Mouse (Mus musculus) neural tube, embryonic 13.5 days (tissue): ENCODE measurements around the gene Aplnr. TPM values are rescaled to one million over a fixed set of nuclear protein-coding genes. Genes with fewer than 3 reads are reported as not detected.

ENCODE experiments used
- ATAC-seq: fragments of 200-750 bp; cut with Nextera tagmentation; 2 replicates; pipeline ENCODE4 v1.8.0; 2017; ENCODE audit warnings: low read depth, mild to moderate bottlenecking, moderate TSS enrichment, moderate library complexity
- H3K27ac ChIP-seq: fragments of 300-500 bp; sonication (generic); replicated peaks from 2 replicates; pipeline ENCODE4 v1.5.1; 2015; ENCODE audit warnings: moderate library complexity, mild to moderate bottlenecking, inconsistent platforms
- H3K27me3 ChIP-seq: fragments of 300-500 bp; sonication (generic); 2 replicates; pipeline ENCODE4 v1.6.1; 2015; ENCODE audit warnings: mild to moderate bottlenecking, inconsistent platforms
- H3K36me3 ChIP-seq: fragments of 300-500 bp; sonication (generic); 2 replicates; pipeline ENCODE4 v1.6.1; 2015; ENCODE audit warnings: mild to moderate bottlenecking, inconsistent platforms
- H3K4me1 ChIP-seq: fragments of 300-500 bp; sonication (generic); replicated peaks from 2 replicates; pipeline ENCODE4 v1.6.1; 2015; ENCODE audit warnings: inconsistent platforms
- H3K4me2 ChIP-seq: fragments of 300-500 bp; sonication (generic); 2 replicates; pipeline ENCODE4 v1.6.1; 2015; ENCODE audit warnings: inconsistent platforms, mild to moderate bottlenecking, moderate library complexity
- H3K4me3 ChIP-seq: fragments of 300-500 bp; sonication (generic); 2 replicates; pipeline ENCODE4 v1.5.1; 2015; ENCODE audit warnings: mild to moderate bottlenecking, inconsistent platforms
- H3K9ac ChIP-seq: fragments of 300-500 bp; sonication (generic); 2 replicates; pipeline ENCODE4 v1.6.1; 2015; ENCODE audit warnings: moderate library complexity, mild to moderate bottlenecking, inconsistent platforms
- H3K9me3 ChIP-seq: fragments of 300-500 bp; sonication (generic); 2 replicates; pipeline ENCODE4 v1.6.1; 2016; ENCODE audit warnings: inconsistent platforms
- WGBS: fragments of 180-500 bp; shearing (Covaris S2); methylation state at CpG from one replicate; pipeline ENCODE4 v1.1.7; 2015; 5-methylcytosine and 5-hydroxymethylcytosine counted together
- polyA plus RNA-seq: library from polyadenylated mRNA; unstranded; fragments of >200 nt; fragmentation: Nextera tagmentation; extraction: Ambion mirVana; gene quantifications from 2 replicates; pipeline ENCODE4 v1.2.1, GENCODE M21; 2015

Aplnr gene
- polyA plus RNA-seq, 1 experiment from 2014 or later = 43.7 TPM

GRCm38 (mm10) chr2:85139393-85139792 is 3.4 kb downstream of the Aplnr start:
- no peaks in the 10 kb centered on the region for H3K36me3 ChIP-seq
- no peaks in the 10 kb centered on the region for H3K9me3 ChIP-seq
- no peaks in the 10 kb centered on the region for H3K4me1 ChIP-seq
- ATAC-seq = no peak
- H3K27me3 ChIP-seq = no peaks in the 10 kb centered on the region
- WGBS = 65% methylated on average over 4 of the region's 4 CpGs
- 0 out of 2 replicates have a peak overlapping the region, but pooled peaks have one; percentile 38 for H3K9ac ChIP-seq
- peak overlapping the region; percentile 22; the same call in 1 of the 2 replicates for H3K4me3 ChIP-seq
- H3K27ac ChIP-seq = peak overlapping the region; percentile 38; the same call in 1 of the 2 replicates
- H3K4me2 ChIP-seq = no peak overlapping the region

- H3K27me3 ChIP-seq = no peaks in the 10 kb centered on the region
- 78% methylated on average over 7 of the region's 7 CpGs for WGBS
- H3K4me3 ChIP-seq = peak overlapping the region; percentile 22; the same call in 1 of the 2 replicates
- no peak overlapping the region for H3K9ac ChIP-seq
- H3K9me3 ChIP-seq = no peaks in the 10 kb centered on the region
- H3K4me2 ChIP-seq = 0 out of 2 replicates have a peak overlapping the region, but pooled peaks have one; percentile 3
- ATAC-seq = no peak
- no peaks in the 10 kb centered on the region for H3K36me3 ChIP-seq
- no peaks in the 10 kb centered on the region for H3K4me1 ChIP-seq
- H3K27ac ChIP-seq = no peak overlapping the region
These were observed 3.8 kb downstream of the Aplnr start for GRCm38 (mm10) chr2:85139846-85140245.

GRCm38 (mm10) chr2:85140833-85141232 is 4.8 kb downstream of the Aplnr start:
- Histone ChIP-seq H3K36me3 (no peaks in the 10 kb centered on the region), H3K9me3 (no peaks in the 10 kb centered on the region), H3K27me3 (no peaks in the 10 kb centered on the region), H3K4me2 (0 out of 2 replicates have a peak overlapping the region, but pooled peaks have one; percentile 3), H3K4me3 (no peak overlapping the region), H3K4me1 (no peaks in the 10 kb centered on the region), H3K27ac (no peak overlapping the region), H3K9ac (no peak overlapping the region)
- no peak for ATAC-seq

GRCm38 (mm10) chr2:85144908-85145307 is 8.9 kb downstream of the Aplnr start:
- Histone ChIP-seq H3K27ac (no peak overlapping the region), H3K27me3 (no peaks in the 10 kb centered on the region), H3K4me1 (no peaks in the 10 kb centered on the region), H3K4me3 (no peak overlapping the region), H3K9me3 (no peaks in the 10 kb centered on the region), H3K9ac (no peak overlapping the region), H3K36me3 (no peaks in the 10 kb centered on the region), H3K4me2 (no peak overlapping the region)
- ATAC-seq = no peak
- 82% methylated on average over 2 of the region's 2 CpGs for WGBS

GRCm38 (mm10) chr2:85145346-85145745 is 9.3 kb downstream of the Aplnr start:
- Histone ChIP-seq H3K36me3 (no peaks in the 10 kb centered on the region), H3K4me3 (no peak overlapping the region), H3K4me2 (no peak overlapping the region), H3K27me3 (no peaks in the 10 kb centered on the region), H3K9ac (no peak overlapping the region), H3K9me3 (no peaks in the 10 kb centered on the region), H3K27ac (no peak overlapping the region), H3K4me1 (no peaks in the 10 kb centered on the region)
- 77% methylated on average over 3 of the region's 3 CpGs for WGBS
- no peak for ATAC-seq

- no peaks in the 10 kb centered on the region for H3K27me3 ChIP-seq
- no peak overlapping the region for H3K9ac ChIP-seq
- 81% methylated on average over 2 of the region's 2 CpGs for WGBS
- no peaks in the 10 kb centered on the region for H3K36me3 ChIP-seq
- no peak for ATAC-seq
- H3K9me3 ChIP-seq = no peaks in the 10 kb centered on the region
- H3K4me3 ChIP-seq = no peak overlapping the region
- no peaks in the 10 kb centered on the region for H3K4me1 ChIP-seq
- no peak overlapping the region for H3K27ac ChIP-seq
- no peak overlapping the region for H3K4me2 ChIP-seq
These were observed 11.5 kb downstream of the Aplnr start for GRCm38 (mm10) chr2:85147481-85147880.

- H3K4me2 ChIP-seq = no peak overlapping the region
- no peaks in the 10 kb centered on the region for H3K9me3 ChIP-seq
- 92% methylated on average over 1 of the region's 1 CpGs for WGBS
- no peak for ATAC-seq
- no peaks in the 10 kb centered on the region for H3K36me3 ChIP-seq
- no peaks in the 10 kb centered on the region for H3K27me3 ChIP-seq
- H3K4me1 ChIP-seq = no peaks in the 10 kb centered on the region
- no peak overlapping the region for H3K27ac ChIP-seq
- H3K4me3 ChIP-seq = no peak overlapping the region
- H3K9ac ChIP-seq = no peak overlapping the region
These were observed 14.3 kb downstream of the Aplnr start for GRCm38 (mm10) chr2:85150373-85150772.

GRCm38 (mm10) chr2:85151233-85151632 is 15.2 kb downstream of the Aplnr start:
- no peak overlapping the region for H3K27ac ChIP-seq
- H3K27me3 ChIP-seq = no peaks in the 10 kb centered on the region
- no peaks in the 10 kb centered on the region for H3K4me1 ChIP-seq
- no peak overlapping the region for H3K9ac ChIP-seq
- no peak for ATAC-seq
- WGBS = 88% methylated on average over 2 of the region's 2 CpGs
- H3K36me3 ChIP-seq = no peaks in the 10 kb centered on the region
- no peak overlapping the region for H3K4me2 ChIP-seq
- no peak overlapping the region for H3K4me3 ChIP-seq
- no peaks in the 10 kb centered on the region for H3K9me3 ChIP-seq

GRCm38 (mm10) chr2:85155334-85155733 is 19.3 kb downstream of the Aplnr start:
- H3K4me2 ChIP-seq = no peak overlapping the region
- H3K36me3 ChIP-seq = no peaks in the 10 kb centered on the region
- no peak overlapping the region for H3K4me3 ChIP-seq
- H3K4me1 ChIP-seq = no peaks in the 10 kb centered on the region
- no peaks in the 10 kb centered on the region for H3K27me3 ChIP-seq
- no peak overlapping the region for H3K9ac ChIP-seq
- 86% methylated on average over 9 of the region's 9 CpGs for WGBS
- ATAC-seq = no peak
- H3K27ac ChIP-seq = no peak overlapping the region
- no peaks in the 10 kb centered on the region for H3K9me3 ChIP-seq

- no peak overlapping the region for H3K4me3 ChIP-seq
- no peak overlapping the region for H3K9ac ChIP-seq
- H3K9me3 ChIP-seq = no peaks in the 10 kb centered on the region
- H3K27ac ChIP-seq = no peak overlapping the region
- ATAC-seq = no peak
- H3K4me1 ChIP-seq = peaks cover 7% of the 10 kb centered on the region
- no peak overlapping the region for H3K4me2 ChIP-seq
- no peaks in the 10 kb centered on the region for H3K36me3 ChIP-seq
- 90% methylated on average over 5 of the region's 5 CpGs for WGBS
- no peaks in the 10 kb centered on the region for H3K27me3 ChIP-seq
These were observed 20.1 kb downstream of the Aplnr start for GRCm38 (mm10) chr2:85156136-85156535.

- Histone ChIP-seq H3K36me3 (no peaks in the 10 kb centered on the region), H3K4me3 (no peak overlapping the region), H3K9me3 (no peaks in the 10 kb centered on the region), H3K27ac (no peak overlapping the region), H3K9ac (no peak overlapping the region), H3K27me3 (no peaks in the 10 kb centered on the region), H3K4me1 (peaks cover 18% of the 10 kb centered on the region), H3K4me2 (no peak overlapping the region)
- WGBS = 94% methylated on average over 3 of the region's 3 CpGs
- no peak for ATAC-seq
These were observed 21.4 kb downstream of the Aplnr start for GRCm38 (mm10) chr2:85157382-85157781.

- peak; percentile 67 for ATAC-seq
- 0 out of 2 replicates have a peak overlapping the region, but pooled peaks have one; percentile 1 for H3K27ac ChIP-seq
- H3K4me2 ChIP-seq = no peak overlapping the region
- H3K36me3 ChIP-seq = no peaks in the 10 kb centered on the region
- H3K9ac ChIP-seq = no peak overlapping the region
- WGBS = 66% methylated on average over 4 of the region's 4 CpGs
- no peaks in the 10 kb centered on the region for H3K9me3 ChIP-seq
- H3K4me3 ChIP-seq = no peak overlapping the region
- H3K4me1 ChIP-seq = peaks cover 18% of the 10 kb centered on the region
- no peaks in the 10 kb centered on the region for H3K27me3 ChIP-seq
These were observed 25.0 kb downstream of the Aplnr start for GRCm38 (mm10) chr2:85160901-85161637.

GRCm38 (mm10) chr2:85161638-85162093 is 25.6 kb downstream of the Aplnr start:
- no peak overlapping the region for H3K9ac ChIP-seq

More at GRCm38 (mm10) chr2:85161638-85162093, 25.6 kb downstream of the Aplnr start:
- WGBS = 0% methylated on average over 1 of the region's 1 CpGs
- Histone ChIP-seq H3K27ac (0 out of 2 replicates have a peak overlapping the region, but pooled peaks have one; percentile 15), H3K9me3 (no peaks in the 10 kb centered on the region), H3K27me3 (no peaks in the 10 kb centered on the region), H3K4me1 (peaks cover 18% of the 10 kb centered on the region), H3K4me3 (no peak overlapping the region), H3K36me3 (no peaks in the 10 kb centered on the region), H3K4me2 (no peak overlapping the region)
- peak; percentile 61 for ATAC-seq
